Mouse (Mus musculus) midbrain, embryonic 14.5 days (tissue): Measurements from ENCODE around the gene Gm45716. TPM values are rescaled to one million over a fixed set of nuclear protein-coding genes. Genes with fewer than 3 reads are reported as not detected.
"Not testable (repeated sequence)": the region's sequence is repeated elsewhere in the genome, so short reads cannot be mapped to it uniquely, and the experiment has no call there.

ENCODE experiments used
- ATAC-seq: fragments of 200-750 bp; cut with Nextera tagmentation; 2 replicates; pipeline ENCODE4 v1.8.0; 2017; ENCODE audit warnings: moderate number of reproducible peaks, moderate library complexity; ENCODE audit not compliant: low FRiP score, low TSS enrichment
- DNase-seq: peaks from one replicate; pipeline ENCODE4 v3.0.0-alpha.2; 2015
- H3K27ac ChIP-seq: fragments of 300-500 bp; sonication (generic); replicated peaks from 2 replicates; pipeline ENCODE4 v1.5.1; 2014; ENCODE audit warnings: mild to moderate bottlenecking, low read depth, low read length, moderate library complexity
- H3K27me3 ChIP-seq: fragments of 300-500 bp; sonication (generic); 2 replicates; pipeline ENCODE4 v1.6.1; 2014; ENCODE audit warnings: low read length, control low read depth, mixed read lengths; ENCODE audit not compliant: control insufficient read depth, insufficient read depth
- H3K36me3 ChIP-seq: fragments of 300-500 bp; sonication (generic); 2 replicates; pipeline ENCODE4 v1.6.1; 2014; ENCODE audit warnings: low read length, control low read depth; ENCODE audit not compliant: control insufficient read depth, insufficient read depth
- H3K4me1 ChIP-seq: fragments of 300-500 bp; sonication (generic); 2 replicates; pipeline ENCODE4 v1.6.1; 2014; ENCODE audit warnings: mild to moderate bottlenecking, antibody characterized with exemption, low read length, control low read depth; ENCODE audit not compliant: control insufficient read depth, insufficient read depth
- H3K4me2 ChIP-seq: fragments of 300-500 bp; sonication (generic); 2 replicates; pipeline ENCODE4 v1.6.1; 2014; ENCODE audit warnings: mild to moderate bottlenecking, low read length, moderate library complexity
- H3K4me3 ChIP-seq: fragments of 300-500 bp; sonication (generic); replicated peaks from 2 replicates; pipeline ENCODE4 v1.5.1; 2014; ENCODE audit warnings: low read depth, low read length
- H3K9ac ChIP-seq: fragments of 300-500 bp; sonication (generic); replicated peaks from 2 replicates; pipeline ENCODE4 v1.6.1; 2014; ENCODE audit warnings: mild to moderate bottlenecking, low read length, moderate library complexity
- H3K9me3 ChIP-seq: fragments of 300-500 bp; sonication (generic); 2 replicates; pipeline ENCODE4 v1.6.1; 2016; ENCODE audit warnings: low read length, control low read depth, mixed read lengths; ENCODE audit not compliant: control insufficient read depth
- WGBS: fragments of 180-500 bp; shearing (Covaris S2); extraction: QIAGEN DNeasy Blood & Tissue Kit; methylation state at CpG from one replicate; pipeline ENCODE4 v1.1.7; 2014; 5-methylcytosine and 5-hydroxymethylcytosine counted together
- polyA plus RNA-seq: library from polyadenylated mRNA; unstranded; fragments of >200 nt; fragmentation: Nextera tagmentation; extraction: Ambion mirVana; gene quantifications from 2 replicates; pipeline ENCODE4 v1.2.1, GENCODE M21; 2014

The Gm45716 gene
- polyA plus RNA-seq, 1 experiment from 2014 or later = 29.6 TPM

- 94% methylated on average over 12 of the region's 12 CpGs for WGBS
- H3K27me3 ChIP-seq = no peaks in the 10 kb centered on the region
- no peak overlapping the region for H3K4me2 ChIP-seq
- no peak overlapping the region for H3K9ac ChIP-seq
- no peak for ATAC-seq
- no peaks in the 10 kb centered on the region for H3K9me3 ChIP-seq
- H3K4me3 ChIP-seq = no peak overlapping the region
- DNase-seq = no peak
- H3K36me3 ChIP-seq = peaks cover 34% of the 10 kb centered on the region
- no peak overlapping the region for H3K27ac ChIP-seq
- no peaks in the 10 kb centered on the region for H3K4me1 ChIP-seq
Measured at GRCm38 (mm10) chr11:90276561-90276960, 89.1 kb downstream of the Gm45716 start.

GRCm38 (mm10) chr11:90280069-90280468 is 92.6 kb downstream of the Gm45716 start:
- no peak for ATAC-seq
- no peak overlapping the region for H3K4me3 ChIP-seq
- peaks cover 18% of the 10 kb centered on the region for H3K36me3 ChIP-seq
- no peaks in the 10 kb centered on the region for H3K4me1 ChIP-seq
- WGBS = 91% methylated on average over 5 of the region's 5 CpGs
- no peaks in the 10 kb centered on the region for H3K9me3 ChIP-seq
- no peak overlapping the region for H3K27ac ChIP-seq
- H3K9ac ChIP-seq = no peak overlapping the region
- no peak for DNase-seq
- H3K4me2 ChIP-seq = no peak overlapping the region
- no peaks in the 10 kb centered on the region for H3K27me3 ChIP-seq

GRCm38 (mm10) chr11:90281943-90282342 is 94.5 kb downstream of the Gm45716 start:
- not testable (repeated sequence) for ATAC-seq, H3K27me3 ChIP-seq, H3K4me3 ChIP-seq, H3K9ac ChIP-seq, H3K9me3 ChIP-seq, H3K36me3 ChIP-seq, H3K27ac ChIP-seq, H3K4me1 ChIP-seq, DNase-seq, H3K4me2 ChIP-seq
- 91% methylated on average over 2 of the region's 2 CpGs for WGBS

GRCm38 (mm10) chr11:90283159-90283558 is 95.7 kb downstream of the Gm45716 start:
- H3K4me1 ChIP-seq = no peaks in the 10 kb centered on the region

GRCm38 (mm10) chr11:90283601-90284000 is 96.1 kb downstream of the Gm45716 start:
- no peak overlapping the region for H3K27ac ChIP-seq
- no peaks in the 10 kb centered on the region for H3K9me3 ChIP-seq
- H3K4me3 ChIP-seq = no peak overlapping the region
- no peaks in the 10 kb centered on the region for H3K36me3 ChIP-seq
- 81% methylated on average over 6 of the region's 6 CpGs for WGBS
- H3K4me1 ChIP-seq = no peaks in the 10 kb centered on the region
- DNase-seq = no peak
- ATAC-seq = no peak
- H3K4me2 ChIP-seq = no peak overlapping the region
- no peak overlapping the region for H3K9ac ChIP-seq
- H3K27me3 ChIP-seq = no peaks in the 10 kb centered on the region

More at GRCm38 (mm10) chr11:90283159-90283558, 95.7 kb downstream of the Gm45716 start:
- no peak overlapping the region for H3K27ac ChIP-seq
- no peak overlapping the region for H3K4me2 ChIP-seq
- no peaks in the 10 kb centered on the region for H3K9me3 ChIP-seq
- H3K27me3 ChIP-seq = no peaks in the 10 kb centered on the region
- no peaks in the 10 kb centered on the region for H3K36me3 ChIP-seq
- no peak overlapping the region for H3K9ac ChIP-seq
- WGBS = 78% methylated on average over 4 of the region's 4 CpGs
- no peak overlapping the region for H3K4me3 ChIP-seq
- no peak for ATAC-seq
- no peak for DNase-seq

GRCm38 (mm10) chr11:90284079-90284478 is 96.6 kb downstream of the Gm45716 start:
- no peak overlapping the region for H3K4me3 ChIP-seq
- no peaks in the 10 kb centered on the region for H3K27me3 ChIP-seq
- no peaks in the 10 kb centered on the region for H3K9me3 ChIP-seq
- no peak overlapping the region for H3K27ac ChIP-seq
- 74% methylated on average over 2 of the region's 2 CpGs for WGBS
- no peak overlapping the region for H3K9ac ChIP-seq
- no peaks in the 10 kb centered on the region for H3K36me3 ChIP-seq
- no peaks in the 10 kb centered on the region for H3K4me1 ChIP-seq
- DNase-seq = no peak
- ATAC-seq = no peak
- H3K4me2 ChIP-seq = no peak overlapping the region

GRCm38 (mm10) chr11:90284623-90285022 is 97.1 kb downstream of the Gm45716 start:
- Histone ChIP-seq H3K4me1 (no peaks in the 10 kb centered on the region), H3K4me2 (no peak overlapping the region), H3K27ac (no peak overlapping the region), H3K9me3 (no peaks in the 10 kb centered on the region), H3K4me3 (no peak overlapping the region), H3K36me3 (no peaks in the 10 kb centered on the region), H3K9ac (no peak overlapping the region), H3K27me3 (no peaks in the 10 kb centered on the region)
- WGBS = 77% methylated on average over 4 of the region's 4 CpGs
- DNase-seq (no peak), ATAC-seq (no peak)

GRCm38 (mm10) chr11:90286550-90287154 is 99.2 kb downstream of the Gm45716 start:
- no peak overlapping the region for H3K27ac ChIP-seq
- WGBS = 92% methylated on average over 6 of the region's 6 CpGs
- no peak overlapping the region for H3K4me3 ChIP-seq
- H3K4me1 ChIP-seq = 0 out of 2 replicates have a peak, but pooled peaks cover 2% of the 10 kb centered on the region
- no peak overlapping the region for H3K9ac ChIP-seq
- no peak overlapping the region for H3K4me2 ChIP-seq
- H3K36me3 ChIP-seq = no peaks in the 10 kb centered on the region
- DNase-seq (no peak), ATAC-seq (no peak)
- H3K9me3 ChIP-seq = no peaks in the 10 kb centered on the region
- H3K27me3 ChIP-seq = no peaks in the 10 kb centered on the region

GRCm38 (mm10) chr11:90291156-90291555 is 103.7 kb downstream of the Gm45716 start:
- no peak overlapping the region for H3K27ac ChIP-seq
- H3K4me1 ChIP-seq = 0 out of 2 replicates have a peak, but pooled peaks cover 2% of the 10 kb centered on the region
- H3K27me3 ChIP-seq = no peaks in the 10 kb centered on the region
- no peak overlapping the region for H3K9ac ChIP-seq
- ATAC-seq (no peak), DNase-seq (peak; percentile 28)
- 31% methylated on average over 4 of the region's 4 CpGs for WGBS
- no peaks in the 10 kb centered on the region for H3K36me3 ChIP-seq
- H3K4me2 ChIP-seq = no peak overlapping the region
- H3K9me3 ChIP-seq = no peaks in the 10 kb centered on the region
- no peak overlapping the region for H3K4me3 ChIP-seq
